Mouse (Mus musculus) thymus, adult 2 months (tissue): Measurements from ENCODE around the gene Vps26b. TPM values are rescaled to one million over a fixed set of nuclear protein-coding genes. Genes with fewer than 3 reads are reported as not detected.
A peak's percentile ranks its signal among the peaks of the same experiment; 100 is the strongest.

Source experiments
- DNase-seq: peaks from one replicate; pipeline ENCODE4 v3.0.0; 2021
- H3K27ac ChIP-seq: fragments of 200-500 bp; 2 replicates; pipeline ENCODE4 v1.5.1; 2012; ENCODE audit warnings: low read length, control low read depth; ENCODE audit not compliant: control insufficient read depth, insufficient read depth
- H3K27me3 ChIP-seq: fragments of 200-500 bp; 2 replicates; pipeline ENCODE4 v1.6.1; 2012; ENCODE audit warnings: mild to moderate bottlenecking, low read length, moderate library complexity, mixed read lengths; ENCODE audit not compliant: control insufficient read depth, insufficient read depth
- H3K36me3 ChIP-seq: fragments of 200-500 bp; 2 replicates; pipeline ENCODE4 v1.6.1; 2012; ENCODE audit warnings: mild to moderate bottlenecking, low read length, moderate library complexity; ENCODE audit not compliant: control insufficient read depth, insufficient read depth
- H3K4me1 ChIP-seq: fragments of 200-500 bp; replicated peaks from 2 replicates; pipeline ENCODE4 v1.6.1; 2012; ENCODE audit warnings: low read length; ENCODE audit not compliant: control insufficient read depth, insufficient read depth
- H3K4me3 ChIP-seq: fragments of 200-500 bp; 2 replicates; pipeline ENCODE4 v1.5.1; 2012; ENCODE audit warnings: mild to moderate bottlenecking, low read length, control low read depth, moderate library complexity; ENCODE audit not compliant: control insufficient read depth, insufficient read depth
- CTCF ChIP-seq: fragments of 200-500 bp; IDR thresholded peaks from 2 replicates; pipeline ENCODE4 v1.5.1; 2012; ENCODE audit warnings: mild to moderate bottlenecking, control low read depth, low read length, moderate library complexity, borderline replicate concordance; ENCODE audit not compliant: control insufficient read depth, poor library complexity, insufficient read depth; ENCODE audit errors: extremely low read depth
- POLR2A ChIP-seq: fragments of 200-500 bp; IDR thresholded peaks from 2 replicates; pipeline ENCODE4 v1.6.1; 2012; ENCODE audit warnings: mild to moderate bottlenecking, low read length, control low read depth, moderate library complexity; ENCODE audit not compliant: control insufficient read depth, poor library complexity, insufficient read depth; ENCODE audit errors: extremely low read depth
- WGBS: fragments of 180-500 bp; shearing (Covaris S2); methylation state at CpG from one replicate; pipeline ENCODE4 v1.1.7; 2018; 5-methylcytosine and 5-hydroxymethylcytosine counted together
- polyA plus RNA-seq: library from polyadenylated mRNA; depleted of rRNA; stranded (reverse); fragments of >200 nt; gene quantifications from 2 replicates; pipeline ENCODE4 v1.2.3, GENCODE M21; 2012

Vps26b gene
- polyA plus RNA-seq, 1 experiment, result 69.6 TPM

- Histone ChIP-seq H3K4me1 (no peaks in the 10 kb centered on the region), H3K36me3 (peaks cover 83% of the 10 kb centered on the region)
Observed at GRCm38 (mm10) chr9:27043892-27044291, 14.0 kb upstream of the Vps26b start.

GRCm38 (mm10) chr9:27030763-27031100, 867 bp upstream of the Vps26b start:
- H3K27me3 ChIP-seq, result no peaks in the 10 kb centered on the region
- DNase-seq, result no peak
- under 1% methylated on average over 17 of the region's 17 CpGs for WGBS
- H3K4me3 ChIP-seq, result peak overlapping the region; percentile 64
- peaks cover 7% of the 10 kb centered on the region for H3K4me1 ChIP-seq
- no peak overlapping the region for H3K27ac ChIP-seq
- no peak for TF ChIP-seq POLR2A
- no peak for TF ChIP-seq CTCF
- H3K36me3 ChIP-seq, result no peaks in the 10 kb centered on the region

More at GRCm38 (mm10) chr9:27043892-27044291, 14.0 kb upstream of the Vps26b start:
- no peak overlapping the region for H3K27ac ChIP-seq
- DNase-seq, result no peak
- 52% methylated on average over 5 of the region's 5 CpGs for WGBS
- no peaks in the 10 kb centered on the region for H3K27me3 ChIP-seq
- no peak overlapping the region for H3K4me3 ChIP-seq
- no peak for TF ChIP-seq POLR2A
- no peak for TF ChIP-seq CTCF

GRCm38 (mm10) chr9:27029022-27029827, 640 bp downstream of the Vps26b start:
- Histone ChIP-seq H3K27me3 (no peaks in the 10 kb centered on the region), H3K27ac (peak overlapping the region; percentile 2), H3K4me3 (peak overlapping the region; percentile 64), H3K4me1 (peaks cover 10% of the 10 kb centered on the region), H3K36me3 (no peaks in the 10 kb centered on the region)
- TF ChIP-seq CTCF (0 out of 2 replicates have a peak, but pooled peaks have one; percentile 24), POLR2A (no peak)
- DNase-seq, result peak; percentile 68
- WGBS, result under 1% methylated on average over 52 of the region's 52 CpGs

GRCm38 (mm10) chr9:27026708-27027107, 3.2 kb downstream of the Vps26b start:
- peaks cover 14% of the 10 kb centered on the region for H3K4me1 ChIP-seq
- no peak overlapping the region for H3K4me3 ChIP-seq
- 0 out of 2 replicates have a peak, but pooled peaks cover 1% of the 10 kb centered on the region for H3K36me3 ChIP-seq
- WGBS, result 2% methylated on average over 1 of the region's 1 CpGs
- no peak overlapping the region for H3K27ac ChIP-seq
- no peak for DNase-seq
- TF ChIP-seq POLR2A (no peak), CTCF (no peak)
- H3K27me3 ChIP-seq, result no peaks in the 10 kb centered on the region

GRCm38 (mm10) chr9:27023681-27024080, 6.2 kb downstream of the Vps26b start:
- H3K27me3 ChIP-seq, result no peaks in the 10 kb centered on the region
- WGBS, result 12% methylated on average over 4 of the region's 4 CpGs
- H3K4me3 ChIP-seq, result no peak overlapping the region
- H3K4me1 ChIP-seq, result peaks cover 14% of the 10 kb centered on the region
- DNase-seq, result no peak
- peaks cover 11% of the 10 kb centered on the region; the same call in 1 of the 2 replicates for H3K36me3 ChIP-seq
- H3K27ac ChIP-seq, result peak overlapping the region; percentile 27; the same call in 1 of the 2 replicates
- TF ChIP-seq POLR2A (no peak), CTCF (no peak)

GRCm38 (mm10) chr9:27018961-27019360, 10.9 kb downstream of the Vps26b start:
- H3K27ac ChIP-seq, result no peak overlapping the region
- H3K36me3 ChIP-seq, result peaks cover 39% of the 10 kb centered on the region
- no peak for DNase-seq
- H3K4me1 ChIP-seq, result peaks cover 3% of the 10 kb centered on the region
- no peak overlapping the region for H3K4me3 ChIP-seq
- 98% methylated on average over 10 of the region's 10 CpGs for WGBS
- TF ChIP-seq CTCF (no peak), POLR2A (no peak)
- H3K27me3 ChIP-seq, result no peaks in the 10 kb centered on the region
